Comparison of ENCODE assay signal across 21 mouse cellular contexts in the genomic region with DNA sequence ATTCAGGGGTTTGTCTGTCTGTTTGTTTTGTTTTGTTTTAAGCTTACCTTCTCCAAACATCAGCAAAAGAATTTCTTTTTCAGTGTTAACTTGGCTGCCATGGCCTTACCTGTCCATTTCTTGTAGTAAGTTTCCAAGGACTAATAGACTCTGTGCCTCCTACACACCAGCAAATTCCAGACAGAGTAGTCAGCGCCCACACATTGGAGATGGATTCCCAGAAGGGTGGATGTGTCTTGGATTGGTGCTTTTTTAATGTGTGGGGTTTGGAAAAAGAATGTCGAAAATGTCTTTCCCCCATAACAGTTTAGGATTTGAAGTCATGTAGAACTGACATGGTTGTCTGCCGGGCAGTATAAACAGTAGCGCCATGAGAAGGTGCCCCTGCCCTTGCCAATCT.
"Had no signal": no experiment of that assay in that cellular context is flagged by ENCODE, and none has a peak within 500 bp of the region (broad histone marks: within the 10 kb centered on the region; RNA-seq: fewer than 3 reads in every experiment).

No protein-coding gene starts in this region.

- H3K4me1 ChIP-seq: limb, embryonic 10.5 days; limb, embryonic 13.5 days; liver, embryonic 13.5 days; neural tube, embryonic 12.5 days; neural tube, embryonic 15.5 days; stomach, embryonic 15.5 days had no signal

- DNase-seq: kidney, adult 2 months; kidney, postnatal 25 days; layer of hippocampus, adult 9-11 months; liver, embryonic 13.5 days; lung, adult 2 months; lung, postnatal 14 days; lung, postnatal 4 days; midbrain, embryonic 14.5 days; right cerebral cortex, adult 18-20 months; right cerebral cortex, postnatal 14 days; right cerebral cortex, postnatal 4 days; thymus, adult 2 months; thymus, postnatal 36 days had no signal

- H3K36me3 ChIP-seq: limb, embryonic 10.5 days; limb, embryonic 13.5 days; liver, embryonic 13.5 days; neural tube, embryonic 12.5 days; neural tube, embryonic 15.5 days; stomach, embryonic 15.5 days had no signal

- H3K9me3 ChIP-seq: limb, embryonic 10.5 days; limb, embryonic 13.5 days; liver, embryonic 13.5 days; neural tube, embryonic 12.5 days; neural tube, embryonic 15.5 days; stomach, embryonic 15.5 days had no signal

- H3K27me3 ChIP-seq: limb, embryonic 13.5 days; liver, embryonic 13.5 days; neural tube, embryonic 12.5 days; neural tube, embryonic 15.5 days; stomach, embryonic 15.5 days had no signal

- H3K4me3 ChIP-seq: layer of hippocampus, adult 2 months; limb, embryonic 10.5 days; limb, embryonic 13.5 days; liver, embryonic 13.5 days; neural tube, embryonic 12.5 days; neural tube, embryonic 15.5 days; stomach, embryonic 15.5 days had no signal

- H3K9ac ChIP-seq: limb, embryonic 13.5 days; liver, embryonic 13.5 days; neural tube, embryonic 12.5 days; neural tube, embryonic 15.5 days; stomach, embryonic 15.5 days had no signal

- H3K27ac ChIP-seq: kidney, postnatal 0 days; layer of hippocampus, adult 2 months; limb, embryonic 10.5 days; limb, embryonic 13.5 days; liver, embryonic 13.5 days; neural tube, embryonic 12.5 days; neural tube, embryonic 15.5 days; stomach, embryonic 15.5 days had no signal

- H3K4me2 ChIP-seq: limb, embryonic 13.5 days; liver, embryonic 13.5 days; midbrain, embryonic 11.5 days; neural tube, embryonic 12.5 days; neural tube, embryonic 15.5 days; stomach, embryonic 15.5 days had no signal
